ENCODE assay signal across 22 mouse cellular contexts in the genomic region with DNA sequence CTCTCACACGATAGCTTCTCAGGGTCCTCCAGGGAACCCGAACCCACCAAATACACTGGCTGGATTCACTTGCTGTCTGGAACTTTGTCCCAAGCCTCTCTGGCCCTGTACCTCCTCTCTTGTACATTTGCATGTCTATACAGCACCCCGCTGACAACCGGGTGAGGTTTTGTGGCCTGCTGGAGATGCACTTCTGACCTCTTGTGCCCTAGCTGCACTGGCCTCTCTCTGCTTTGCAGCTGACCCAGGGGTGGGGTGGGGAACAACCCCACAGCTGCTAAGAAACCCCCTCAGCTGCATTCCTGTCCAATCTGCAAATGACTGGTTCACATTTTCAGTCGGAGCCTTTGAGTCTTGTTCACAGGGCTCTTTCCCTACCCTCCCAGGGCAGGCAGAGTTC. TPM values are rescaled to one million over a fixed set of nuclear protein-coding genes. Genes with fewer than 3 reads are reported as not detected.
A peak's percentile ranks its signal among the peaks of the same experiment; 100 is the strongest.
DNase-seq lines count a peak whose midpoint lies in the region; ATAC-seq and TF ChIP-seq lines count a peak whose summit lies in the region.
"Had no signal": no experiment of that assay in that cellular context is flagged by ENCODE, and none has a peak within 500 bp of the region (broad histone marks: within the 10 kb centered on the region; RNA-seq: fewer than 3 reads in every experiment).

No protein-coding gene starts in this region.

- TF ChIP-seq CTCF in ES-Bruce4 (IDR thresholded peaks at IDR 0.05; ENCODE audit: low read depth, low read length): no peak

- H3K27ac ChIP-seq in midbrain, embryonic 11.5 days (ENCODE audit: low read depth, low read length): no peak overlapping the region
- no peak overlapping the region for H3K27ac ChIP-seq in midbrain, embryonic 14.5 days (replicated peaks; ENCODE audit: low read depth, low read length)
- H3K27ac ChIP-seq in ES-Bruce4 (ENCODE audit: insufficient read depth, low read length) (peak overlapping the region; percentile 77), ES-E14 (ENCODE audit: insufficient read depth, low read depth, low read length, poor library complexity, severe bottlenecking) (peak overlapping the region; percentile 86)
- no peak overlapping the region for H3K27ac ChIP-seq in limb, embryonic 12.5 days
- H3K27ac ChIP-seq in intestine, embryonic 15.5 days: no peak overlapping the region
- H3K27ac ChIP-seq: embryonic facial prominence, embryonic 10.5 days; forebrain, embryonic 10.5 days; gastrocnemius, adult 2 months; hindbrain, embryonic 15.5 days had no signal

- peaks cover 8% of the 10 kb centered on the region; the same call in 1 of the 2 replicates for H3K36me3 ChIP-seq in midbrain, embryonic 11.5 days (ENCODE audit: control insufficient read depth, insufficient read depth, low read length)
- peaks cover 25% of the 10 kb centered on the region for H3K36me3 ChIP-seq in midbrain, embryonic 14.5 days (ENCODE audit: control insufficient read depth, insufficient read depth, low read length)
- H3K36me3 ChIP-seq in ES-Bruce4 (ENCODE audit: control insufficient read depth, insufficient read depth, low read length, poor library complexity, severe bottlenecking): peaks cover 13% of the 10 kb centered on the region; the same call in 1 of the 2 replicates
- H3K36me3 ChIP-seq in ES-E14 (ENCODE audit: control insufficient read depth, insufficient read depth, low read length, poor library complexity, severe bottlenecking): peaks cover 16% of the 10 kb centered on the region
- peaks cover 27% of the 10 kb centered on the region for H3K36me3 ChIP-seq in limb, embryonic 12.5 days
- peaks cover 15% of the 10 kb centered on the region; the same call in 1 of the 2 replicates for H3K36me3 ChIP-seq in intestine, embryonic 15.5 days

- no peak for TF ChIP-seq POLR2A in ES-Bruce4 (IDR thresholded peaks at IDR 0.05; ENCODE audit: insufficient read depth, low read length)

- no peak for ATAC-seq in midbrain, embryonic 11.5 days (ENCODE audit: low FRiP score)
- no peak for ATAC-seq in midbrain, embryonic 14.5 days (ENCODE audit: low FRiP score, low TSS enrichment)
- no peak for ATAC-seq in limb, embryonic 12.5 days (ENCODE audit: insufficient number of reproducible peaks, insufficient read depth, low FRiP score, low TSS enrichment, low read depth)
- ATAC-seq in intestine, embryonic 15.5 days: no peak
- ATAC-seq: forebrain, embryonic 14.5 days; inflammation-experienced regulatory T-cells, adult 6 months had no signal

- H3K4me1 ChIP-seq in midbrain, embryonic 11.5 days (ENCODE audit: control insufficient read depth, insufficient read depth, low read length): peaks cover 27% of the 10 kb centered on the region
- peaks cover 18% of the 10 kb centered on the region for H3K4me1 ChIP-seq in midbrain, embryonic 14.5 days (ENCODE audit: control insufficient read depth, insufficient read depth, low read length)
- H3K4me1 ChIP-seq in ES-Bruce4 (ENCODE audit: control insufficient read depth, insufficient read depth, low read length): peaks cover 14% of the 10 kb centered on the region
- H3K4me1 ChIP-seq in ES-E14 (ENCODE audit: control insufficient read depth in 2 of 2, insufficient read depth in 2 of 2, low read length in 2 of 2, poor library complexity in 1 of 2): peaks cover 13 to 55% of the 10 kb centered on the region in 2 experiments
- H3K4me1 ChIP-seq in limb, embryonic 12.5 days (replicated peaks): no peaks in the 10 kb centered on the region
- peaks cover 2% of the 10 kb centered on the region; the same call in 1 of the 2 replicates for H3K4me1 ChIP-seq in intestine, embryonic 15.5 days (replicated peaks)
- H3K4me1 ChIP-seq: heart, embryonic 12.5 days had no signal

- 7% methylated on average over 5 of the region's 5 CpGs for WGBS in midbrain, embryonic 11.5 days
- WGBS in midbrain, embryonic 14.5 days: 6% methylated on average over 5 of the region's 5 CpGs
- 28% methylated on average over 5 of the region's 5 CpGs for WGBS in limb, embryonic 12.5 days
- WGBS in intestine, embryonic 15.5 days: 28% methylated on average over 5 of the region's 5 CpGs

- DNase-seq in midbrain, embryonic 11.5 days (ENCODE audit: low spot score, missing footprints): peak; percentile 76
- DNase-seq in midbrain, embryonic 14.5 days: no peak
- DNase-seq in ES-E14 (ENCODE audit: low read depth, low spot score): no peak
- no peak for DNase-seq in adrenal gland, adult 2 months
- DNase-seq: adrenal gland, postnatal 14 days; cerebellum, adult 11-12 months; cerebellum, adult 9-10 months; cerebellum, postnatal 25 days; gastrocnemius, adult 2 months; gastrocnemius, postnatal 25 days had no signal

- no peak overlapping the region for H3K4me3 ChIP-seq in midbrain, embryonic 11.5 days (ENCODE audit: low read depth, low read length)
- no peak overlapping the region for H3K4me3 ChIP-seq in midbrain, embryonic 14.5 days (replicated peaks; ENCODE audit: low read depth, low read length)
- H3K4me3 ChIP-seq in ES-Bruce4 (ENCODE audit: low read depth, low read length) (no peak overlapping the region), ES-E14 (ENCODE audit: insufficient read depth in 1 of 2, low read depth in 1 of 2, low read length in 2 of 2, poor library complexity in 1 of 2, severe bottlenecking in 1 of 2) (no peak overlapping the region; a peak in 1 of 4 replicates)
- no peak overlapping the region for H3K4me3 ChIP-seq in limb, embryonic 12.5 days (replicated peaks)
- no peak overlapping the region for H3K4me3 ChIP-seq in intestine, embryonic 15.5 days (replicated peaks)
- H3K4me3 ChIP-seq: embryonic facial prominence, embryonic 10.5 days; forebrain, embryonic 10.5 days; gastrocnemius, adult 2 months; heart, embryonic 12.5 days; hindbrain, embryonic 15.5 days had no signal

- peak; percentile 100 for TF ChIP-seq EP300 in ES-Bruce4 (IDR thresholded peaks at IDR 0.05; ENCODE audit: insufficient read depth, low read depth, low read length)

- in situ Hi-C loops in ES-E14 (cut with MboI; ENCODE audit: low sequenced_read_pairs in 2 of 2, unreplicated experiment in 2 of 2): loop anchor here in 1 of 2 experiments (10.0 kb wide), 3 partner anchors 110 to 410 kb away; no protein-coding TSS in a partner anchor

- no peak overlapping the region for H3K9ac ChIP-seq in midbrain, embryonic 11.5 days (ENCODE audit: low read length)
- no peak overlapping the region for H3K9ac ChIP-seq in midbrain, embryonic 14.5 days (replicated peaks; ENCODE audit: low read length)
- H3K9ac ChIP-seq in ES-Bruce4 (ENCODE audit: low read depth, poor library complexity, severe bottlenecking) (no peak overlapping the region), ES-E14 (ENCODE audit: insufficient read depth, low read depth, low read length, poor library complexity, severe bottlenecking) (peak overlapping the region; percentile 54)
- H3K9ac ChIP-seq in limb, embryonic 12.5 days (replicated peaks): 0 out of 2 replicates have a peak overlapping the region, but pooled peaks have one; percentile 18
- no peak overlapping the region for H3K9ac ChIP-seq in intestine, embryonic 15.5 days
- H3K9ac ChIP-seq: heart, embryonic 12.5 days; hindbrain, embryonic 15.5 days had no signal

- no peaks in the 10 kb centered on the region for H3K27me3 ChIP-seq in midbrain, embryonic 11.5 days (ENCODE audit: control insufficient read depth, insufficient read depth, low read length)
- no peaks in the 10 kb centered on the region for H3K27me3 ChIP-seq in midbrain, embryonic 14.5 days (ENCODE audit: control insufficient read depth, insufficient read depth, low read length)
- H3K27me3 ChIP-seq in ES-Bruce4 (ENCODE audit: control insufficient read depth, insufficient read depth, low read length, poor library complexity, severe bottlenecking): no peaks in the 10 kb centered on the region
- peaks cover 47% of the 10 kb centered on the region for H3K27me3 ChIP-seq in limb, embryonic 12.5 days
- H3K27me3 ChIP-seq in intestine, embryonic 15.5 days (replicated peaks): no peaks in the 10 kb centered on the region
- H3K27me3 ChIP-seq: hindbrain, embryonic 15.5 days had no signal

- H3K4me2 ChIP-seq in midbrain, embryonic 11.5 days: no peak overlapping the region
- no peak overlapping the region for H3K4me2 ChIP-seq in midbrain, embryonic 14.5 days (ENCODE audit: low read length)
- H3K4me2 ChIP-seq in limb, embryonic 12.5 days: no peak overlapping the region
- H3K4me2 ChIP-seq in intestine, embryonic 15.5 days (replicated peaks): no peak overlapping the region
- H3K4me2 ChIP-seq: heart, embryonic 12.5 days; hindbrain, embryonic 15.5 days had no signal

- no peaks in the 10 kb centered on the region for H3K9me3 ChIP-seq in midbrain, embryonic 11.5 days (ENCODE audit: control insufficient read depth, low read length)
- H3K9me3 ChIP-seq in midbrain, embryonic 14.5 days (ENCODE audit: control insufficient read depth, low read length): no peaks in the 10 kb centered on the region
- H3K9me3 ChIP-seq in ES-Bruce4 (replicated peaks; ENCODE audit: control insufficient read depth, insufficient read depth, low read length, poor library complexity, severe bottlenecking) (no peaks in the 10 kb centered on the region), ES-E14 (ENCODE audit: control insufficient read depth, insufficient read depth, low read depth, low read length) (no peaks in the 10 kb centered on the region)
- no peaks in the 10 kb centered on the region; the same call in 1 of the 2 replicates for H3K9me3 ChIP-seq in limb, embryonic 12.5 days
- no peaks in the 10 kb centered on the region for H3K9me3 ChIP-seq in intestine, embryonic 15.5 days
- H3K9me3 ChIP-seq: embryonic facial prominence, embryonic 10.5 days; forebrain, embryonic 10.5 days; heart, embryonic 12.5 days; hindbrain, embryonic 15.5 days had no signal

RNA-seq across cellular contexts. Expression of a gene that starts 9.2 kb away (rescaled TPM):
- 6.0 and 6.1 TPM in 2 replicates for polyA plus RNA-seq in midbrain, embryonic 11.5 days (2014; fragmentation: Nextera tagmentation; extraction: Ambion mirVana)
- polyA plus RNA-seq in midbrain, embryonic 14.5 days (2014; fragmentation: Nextera tagmentation; extraction: Ambion mirVana): 15.4 and 20.5 TPM in 2 replicates
- 12.1 and 14.1 TPM in 2 replicates for polyA plus RNA-seq in ES-Bruce4 (2011; ENCODE audit: insufficient read depth, insufficient read length, low read depth, missing spikeins)
- total RNA-seq in ES-E14 (2012; rRNA removed): 1.2 and 1.4 TPM in 2 replicates
- 1.2 and 1.6 TPM in 2 replicates for polyA plus RNA-seq in limb, embryonic 12.5 days (2016; fragmentation: Nextera tagmentation; extraction: Ambion mirVana)
- 4.8 and 5.5 TPM in 2 replicates for polyA plus RNA-seq in intestine, embryonic 15.5 days (2015; fragmentation: Nextera tagmentation; extraction: Ambion mirVana)
- total RNA-seq in adrenal gland, adult 2 months (2021): 10 to 100 TPM; 24.4 to 26.4 TPM
- polyA plus RNA-seq in adrenal gland, adult 2 months (2012; rRNA removed): 30.9 and 69.4 TPM in 2 replicates
- total RNA-seq: granulocyte monocyte progenitor cell, adult 5-6 weeks had no signal

RNA-seq across cellular contexts. Expression of a gene that starts 10.5 kb away (rescaled TPM):
- 17.9 and 18.5 TPM in 2 replicates for polyA plus RNA-seq in midbrain, embryonic 11.5 days (2014; fragmentation: Nextera tagmentation; extraction: Ambion mirVana)
- 22.8 and 23.8 TPM in 2 replicates for polyA plus RNA-seq in midbrain, embryonic 14.5 days (2014; fragmentation: Nextera tagmentation; extraction: Ambion mirVana)
- 16.3 and 17.2 TPM in 2 replicates for polyA plus RNA-seq in ES-Bruce4 (2011; ENCODE audit: insufficient read depth, insufficient read length, low read depth, missing spikeins)
- 58.4 and 62.3 TPM in 2 replicates for total RNA-seq in ES-E14 (2012; rRNA removed)
- 15.4 and 20.8 TPM in 2 replicates for polyA plus RNA-seq in limb, embryonic 12.5 days (2016; fragmentation: Nextera tagmentation; extraction: Ambion mirVana)
- polyA plus RNA-seq in intestine, embryonic 15.5 days (2015; fragmentation: Nextera tagmentation; extraction: Ambion mirVana): 24.9 and 25.7 TPM in 2 replicates
- 10 to 100 TPM; 45.1 to 61.0 TPM for total RNA-seq in adrenal gland, adult 2 months (2021)
- 20.4 and 26.9 TPM in 2 replicates for polyA plus RNA-seq in adrenal gland, adult 2 months (2012; rRNA removed)

RNA-seq across cellular contexts. Expression of a gene that starts 48.6 kb away (rescaled TPM):
- 0.14 TPM in 1 of 2 replicates, not detected in the other for polyA plus RNA-seq in midbrain, embryonic 11.5 days (2014; fragmentation: Nextera tagmentation; extraction: Ambion mirVana)
- polyA plus RNA-seq in midbrain, embryonic 14.5 days (2014; fragmentation: Nextera tagmentation; extraction: Ambion mirVana): 5.4 and 6.7 TPM in 2 replicates
- polyA plus RNA-seq in ES-Bruce4 (2011; ENCODE audit: insufficient read depth, insufficient read length, low read depth, missing spikeins): 1.1 and 1.2 TPM in 2 replicates
- total RNA-seq in ES-E14 (2012; rRNA removed): 0.69 and 0.89 TPM in 2 replicates
- not detected in 2 replicates for polyA plus RNA-seq in limb, embryonic 12.5 days (2016; fragmentation: Nextera tagmentation; extraction: Ambion mirVana)
- 0.05 TPM in 1 of 2 replicates, not detected in the other for polyA plus RNA-seq in intestine, embryonic 15.5 days (2015; fragmentation: Nextera tagmentation; extraction: Ambion mirVana)
- 1 to 10 TPM; 2.1 to 4.8 TPM for total RNA-seq in adrenal gland, adult 2 months (2021)
- 10.3 and 10.9 TPM in 2 replicates for polyA plus RNA-seq in adrenal gland, adult 2 months (2012; rRNA removed)
- total RNA-seq: gastrocnemius, adult 2 months; gastrocnemius, postnatal 25 days; granulocyte monocyte progenitor cell, adult 5-6 weeks; heart, adult 8-10 months had no signal
- polyA plus RNA-seq: embryonic facial prominence, embryonic 10.5 days; forebrain, embryonic 10.5 days; hindbrain, embryonic 11.5 days; inflammation-experienced regulatory T-cells, adult 6 months had no signal

Comparison
In these comparisons a context has a peak if more than half of its experiments do, and no peak if none do; other contexts are left out.
1. H3K27ac ChIP-seq: peak in ES-Bruce4 (single experiment) and ES-E14 (single experiment); none in midbrain, embryonic 11.5 days (single experiment), midbrain, embryonic 14.5 days (single experiment), limb, embryonic 12.5 days (single experiment) and intestine, embryonic 15.5 days (single experiment).
2. H3K9ac ChIP-seq: peak in ES-E14 (single experiment) and limb, embryonic 12.5 days (single experiment); none in midbrain, embryonic 11.5 days (single experiment), midbrain, embryonic 14.5 days (single experiment), ES-Bruce4 (single experiment) and intestine, embryonic 15.5 days (single experiment).